Mouse (Mus musculus): ENCODE data around the gene Gpr137. TPM values are rescaled to one million over a fixed set of nuclear protein-coding genes. Genes with fewer than 3 reads are reported as not detected.
A peak's percentile ranks its signal among the peaks of the same experiment; 100 is the strongest.

Gene Gpr137
- total RNA-seq, 2 experiments from 2014 or later = 35.0 to 38.8 TPM

DNA sequence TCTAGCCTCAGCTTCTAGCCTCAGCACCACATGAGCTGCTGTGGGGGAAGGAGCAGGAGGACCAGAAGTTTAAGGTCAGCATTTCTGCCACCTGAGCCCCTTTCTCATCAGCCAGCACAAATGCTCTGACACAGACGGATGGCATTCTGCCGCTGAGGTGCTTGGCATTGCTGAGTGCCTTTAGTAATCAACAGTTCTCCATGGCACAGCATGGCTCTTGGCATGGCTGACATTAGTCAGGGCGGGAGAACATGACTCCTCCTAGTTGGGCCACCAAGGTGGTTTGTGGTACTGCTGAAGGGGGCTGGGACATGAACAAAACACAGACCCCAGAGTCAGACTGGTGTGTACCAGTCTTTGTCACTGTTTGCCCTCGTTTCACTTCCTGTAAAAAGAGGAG lies 5.9 kb upstream of the Gpr137 start:
- intact Hi-C loops (cut with DNase I) = loop anchor here (5.0 kb wide), 1 partner anchor 701 kb away; no protein-coding TSS in a partner anchor
- no peak for DNase-seq (ENCODE audit: low spot score)

DNA sequence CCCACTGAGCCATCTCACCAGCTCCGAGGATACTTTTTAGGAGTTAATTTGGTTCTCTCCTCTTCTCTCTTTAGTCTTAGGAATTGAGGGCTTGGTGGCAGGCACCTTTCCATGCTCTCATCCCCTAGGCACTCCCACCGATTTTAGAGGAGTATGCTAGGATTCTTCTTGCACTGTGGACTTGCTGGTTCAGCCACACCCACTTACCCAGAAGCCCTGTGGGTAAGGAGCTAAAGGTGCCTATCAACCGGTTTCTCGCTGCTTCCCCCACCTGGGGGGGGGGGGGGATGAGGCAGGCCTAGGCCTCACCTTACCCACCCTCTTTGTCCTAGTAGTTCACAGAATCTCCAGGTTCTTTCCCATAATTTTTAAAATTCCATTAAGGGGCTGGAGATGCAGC lies 5.5 kb upstream of the Gpr137 start:
- intact Hi-C loops (cut with DNase I) = loop anchor here (5.0 kb wide), 1 partner anchor 700 kb away; no protein-coding TSS in a partner anchor
- DNase-seq (ENCODE audit: low spot score) = no peak

DNA sequence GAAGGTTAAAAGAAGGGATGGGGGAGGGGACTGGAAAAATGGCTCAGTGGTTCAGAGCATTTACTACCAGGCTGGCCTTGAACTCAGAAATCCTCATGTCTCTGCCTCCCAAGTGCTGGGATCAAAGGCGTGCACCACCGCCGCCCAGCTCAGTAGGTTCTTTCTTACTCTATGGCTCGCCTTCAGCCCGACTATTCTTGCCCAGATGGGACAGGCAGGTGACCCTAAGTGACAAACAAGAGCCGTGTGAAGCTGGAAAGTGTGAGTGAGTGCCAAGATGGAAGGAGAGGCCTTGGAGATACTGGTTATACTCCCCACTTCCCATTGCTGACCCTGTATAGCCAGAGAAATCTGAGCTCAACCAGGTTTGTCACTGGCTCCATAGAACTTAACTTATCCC lies 1.4 kb upstream of the Gpr137 start:
- intact Hi-C loops (cut with DNase I) = no loop called here

DNA sequence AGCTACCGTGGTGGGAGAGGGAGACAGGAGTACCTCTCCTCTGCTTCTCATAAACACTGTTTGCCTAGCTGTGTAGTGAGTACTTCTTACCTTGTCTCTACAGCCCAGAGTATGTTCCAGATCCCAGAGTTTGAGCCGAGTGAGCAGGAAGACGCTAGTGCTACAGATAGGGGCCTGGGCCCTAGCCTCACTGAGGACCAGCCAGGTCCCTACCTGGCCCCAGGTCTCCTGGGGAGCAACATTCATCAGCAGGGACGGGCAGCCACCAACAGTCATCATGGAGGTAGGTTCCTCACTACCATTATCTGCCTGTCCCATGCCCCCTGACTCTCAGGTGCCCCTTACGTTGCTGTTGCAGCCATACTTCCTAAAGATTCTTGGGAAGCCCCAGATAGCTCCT lies 484 bp upstream of the Gpr137 start:
- intact Hi-C loops (cut with DNase I) = no loop called here
- no peak for DNase-seq (ENCODE audit: low spot score)

More for the DNA sequence above, 1.4 kb upstream of the Gpr137 start:
- no peak for DNase-seq (ENCODE audit: low spot score)

DNA sequence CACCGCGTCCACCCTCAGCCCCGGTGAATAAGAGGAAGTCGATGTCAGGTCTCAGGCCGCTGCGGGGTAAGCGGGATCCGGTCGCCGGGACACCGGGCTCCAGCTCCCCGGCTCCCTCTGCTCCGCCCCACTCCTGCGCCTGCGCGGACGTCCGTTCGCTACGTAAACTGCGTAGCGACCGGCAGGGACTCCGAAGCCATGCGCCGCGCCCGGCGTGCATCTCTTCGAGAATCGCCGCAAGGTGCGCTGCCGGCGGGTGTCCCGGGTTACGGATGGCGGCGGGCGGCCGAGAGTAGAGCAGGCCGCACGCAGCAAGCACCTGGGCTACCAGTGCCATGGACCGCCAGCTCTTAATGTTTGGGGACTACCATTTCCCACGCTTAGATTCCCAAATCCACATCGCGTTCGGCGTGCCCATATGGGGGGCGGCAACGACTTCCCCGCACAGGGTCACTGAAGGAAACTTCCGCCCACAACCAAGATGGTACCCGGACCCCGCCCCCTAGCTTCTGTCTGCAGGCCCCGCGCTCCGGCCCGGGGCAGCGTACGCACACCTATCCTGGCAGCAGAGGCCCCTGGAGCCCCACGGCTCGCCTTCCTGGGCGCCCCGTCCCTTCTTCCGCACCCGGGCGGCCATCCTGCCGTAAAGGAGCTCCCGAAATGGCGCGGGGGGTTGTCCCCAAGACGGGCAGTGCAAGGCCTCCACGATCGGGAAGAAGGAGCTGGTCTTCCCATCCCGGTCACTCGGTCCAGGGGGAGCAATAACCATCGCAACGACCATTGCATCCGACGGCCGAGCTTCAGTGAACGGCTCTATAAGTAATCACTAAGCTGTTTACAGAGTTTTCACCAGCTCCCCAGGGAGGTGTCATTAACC lies 670 bp downstream of the Gpr137 start, which contains the start of gene Bad:
TSS of gene Bad (plus strand) at position 490 of the 877 bp plus-strand sequence.
- intact Hi-C loops (cut with DNase I) = loop anchor here (1.0 kb wide), 1 partner anchor 10 kb away; no protein-coding TSS in a partner anchor
- peak; percentile 85 for DNase-seq (ENCODE audit: low spot score)

DNA sequence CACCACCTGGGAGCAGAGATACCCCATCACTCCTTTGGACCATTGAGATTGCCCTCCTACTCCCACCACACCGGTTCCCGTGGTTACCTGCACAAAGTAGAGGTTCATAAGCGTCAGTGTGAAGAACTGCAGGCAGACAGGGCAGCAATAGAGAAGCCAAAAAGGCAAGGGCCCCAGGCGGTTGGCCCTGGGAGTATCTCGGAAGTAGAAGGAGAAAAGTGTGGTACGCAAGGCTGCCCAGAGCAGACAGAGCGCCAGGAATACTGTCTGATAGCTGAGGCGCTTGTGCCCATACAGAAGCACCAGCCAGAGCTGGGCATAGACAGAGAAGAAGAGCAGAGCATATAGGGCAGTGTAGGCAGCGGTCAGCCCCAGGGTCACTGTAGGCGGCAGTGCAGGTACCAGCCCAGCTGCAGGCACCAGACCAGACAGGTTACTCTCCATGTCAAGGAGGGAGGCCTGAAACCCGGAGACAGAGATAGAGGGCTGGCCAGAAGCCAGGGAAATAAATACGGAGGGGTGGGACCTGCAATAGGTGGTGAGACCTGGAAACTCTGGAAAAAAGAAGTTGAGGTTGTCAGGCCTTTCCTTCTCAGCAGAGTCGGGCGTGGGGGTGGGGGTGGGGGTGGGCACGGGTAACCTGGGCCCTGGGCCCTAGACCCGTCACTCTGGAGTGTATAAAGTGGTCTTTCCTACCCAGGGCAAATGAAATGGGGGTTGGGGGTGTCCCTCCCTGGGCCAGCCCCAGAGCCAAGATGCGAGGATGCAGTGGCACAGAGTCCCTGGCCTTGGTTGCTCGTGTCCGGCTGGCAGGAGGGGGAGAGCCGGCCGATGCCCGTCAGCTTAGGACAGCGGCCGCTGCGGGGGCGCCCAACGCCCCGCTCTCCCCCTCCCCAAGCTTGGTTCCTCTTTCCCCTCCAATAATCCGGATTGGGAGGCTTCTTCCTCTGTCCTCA lies 1.6 kb downstream of the Gpr137 start:
- DNase-seq (ENCODE audit: low spot score) = no peak
- intact Hi-C loops (cut with DNase I) = loop anchor here (1.0 kb wide), 1 partner anchor 11 kb away; no protein-coding TSS in a partner anchor

DNA sequence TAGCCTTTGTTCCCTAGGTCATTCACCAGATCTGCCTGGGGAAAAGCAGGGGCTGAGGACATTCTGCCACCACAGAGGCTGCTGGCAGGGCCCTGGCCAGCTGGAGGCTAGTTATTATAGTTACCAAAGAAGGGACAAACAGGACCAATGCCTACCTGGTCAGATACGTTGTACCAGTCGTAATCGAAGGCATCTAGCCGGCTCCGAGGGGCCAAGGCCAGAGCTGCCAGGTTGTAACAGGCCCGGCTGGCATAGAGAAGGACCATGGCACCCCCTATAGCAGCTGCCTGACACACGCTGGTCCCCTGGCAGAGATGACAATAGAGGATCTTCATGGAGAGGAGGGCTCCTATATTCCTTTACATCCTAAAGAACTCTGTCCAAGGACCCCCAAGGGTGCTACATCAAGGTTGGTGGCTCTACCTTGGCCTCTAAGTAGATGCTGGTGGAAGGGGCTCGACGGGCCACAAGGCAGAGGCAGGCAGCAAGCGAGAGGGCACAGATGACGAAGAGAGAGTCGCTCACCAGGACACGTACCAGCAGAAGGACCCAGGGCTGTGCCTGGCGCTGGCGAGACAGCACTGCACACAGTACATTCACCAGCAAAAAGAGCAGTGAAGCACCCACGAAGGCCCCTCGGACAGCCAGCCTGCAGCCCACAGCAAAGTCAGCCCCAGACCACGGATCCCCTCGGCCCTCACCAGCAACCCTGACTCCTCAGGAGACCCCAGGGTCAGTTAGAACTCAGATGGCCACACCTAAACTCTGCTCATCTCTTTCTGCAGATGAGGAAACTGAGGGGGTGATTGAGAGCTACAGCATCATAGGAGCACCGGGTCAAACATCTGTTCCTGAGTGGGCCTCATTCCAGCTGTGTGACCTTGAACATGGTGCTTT lies 2.9 kb downstream of the Gpr137 start:
- no peak for DNase-seq (ENCODE audit: low spot score)
- intact Hi-C loops (cut with DNase I) = no loop called here

DNA sequence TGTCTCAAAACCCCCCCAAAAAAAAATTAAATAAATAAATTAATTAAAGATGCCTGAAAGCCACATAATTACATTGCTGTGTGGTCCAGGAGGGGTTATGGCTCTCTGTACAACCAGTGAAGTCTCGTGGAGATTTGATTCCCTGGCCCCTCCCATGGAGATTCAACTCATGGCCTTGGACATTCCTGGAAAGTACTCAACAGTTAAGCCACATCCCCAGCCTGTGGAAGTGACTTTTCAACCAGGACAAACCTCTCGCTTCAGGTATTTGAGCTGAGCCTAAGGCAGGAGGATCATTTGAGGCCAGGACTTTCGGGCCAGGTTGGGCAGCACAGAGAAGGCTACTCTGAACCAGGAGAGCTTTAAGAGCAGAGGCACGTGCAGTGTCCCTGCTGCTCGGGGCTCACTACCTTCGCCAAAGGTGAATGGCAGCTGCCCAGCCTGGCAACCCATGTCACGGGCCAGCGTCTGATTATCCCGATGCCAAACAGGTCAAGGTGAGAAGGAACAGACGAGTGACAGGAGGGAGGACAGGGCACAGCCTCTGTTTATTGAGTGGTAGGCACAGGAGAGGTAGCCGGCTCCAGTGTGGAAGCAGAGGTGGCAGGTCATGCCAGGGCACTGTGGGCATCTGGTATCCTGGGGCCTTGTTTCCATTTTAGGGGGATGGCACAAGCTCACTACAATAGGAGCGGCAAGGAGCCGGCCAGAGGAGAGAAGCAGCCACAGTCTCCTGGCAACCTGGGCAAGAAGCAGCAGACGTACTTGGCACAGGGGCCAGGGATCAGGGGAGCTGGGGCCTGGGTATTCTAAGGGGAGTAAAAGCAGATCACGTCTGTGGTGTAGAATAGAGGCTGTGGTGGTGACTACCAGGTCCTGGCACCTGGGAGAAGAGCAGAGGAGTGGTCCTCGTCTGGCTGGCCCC lies 4.5 kb downstream of the Gpr137 start:
- intact Hi-C loops (cut with DNase I) = no loop called here
- no peak for DNase-seq (ENCODE audit: low spot score)

DNA sequence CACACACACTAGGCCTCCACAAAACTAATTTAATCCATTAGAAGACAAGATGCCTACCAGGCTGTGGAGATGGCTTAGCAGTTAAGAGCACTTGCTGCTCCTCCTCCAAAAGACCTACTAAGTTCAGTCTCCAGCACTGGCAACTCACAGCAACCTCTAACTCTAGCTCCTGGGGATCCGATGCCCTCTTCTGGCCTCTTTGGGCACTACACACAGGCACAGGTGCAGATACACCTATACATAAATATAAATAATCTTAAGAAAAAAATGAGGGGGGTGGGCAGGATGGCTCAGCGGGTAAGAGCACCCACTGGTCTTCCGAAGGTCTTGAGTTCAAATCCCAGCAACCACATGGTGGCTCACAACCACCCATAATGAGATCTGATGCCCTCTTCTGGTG lies 6.0 kb downstream of the Gpr137 start:
- intact Hi-C loops (cut with DNase I) = no loop called here

DNA sequence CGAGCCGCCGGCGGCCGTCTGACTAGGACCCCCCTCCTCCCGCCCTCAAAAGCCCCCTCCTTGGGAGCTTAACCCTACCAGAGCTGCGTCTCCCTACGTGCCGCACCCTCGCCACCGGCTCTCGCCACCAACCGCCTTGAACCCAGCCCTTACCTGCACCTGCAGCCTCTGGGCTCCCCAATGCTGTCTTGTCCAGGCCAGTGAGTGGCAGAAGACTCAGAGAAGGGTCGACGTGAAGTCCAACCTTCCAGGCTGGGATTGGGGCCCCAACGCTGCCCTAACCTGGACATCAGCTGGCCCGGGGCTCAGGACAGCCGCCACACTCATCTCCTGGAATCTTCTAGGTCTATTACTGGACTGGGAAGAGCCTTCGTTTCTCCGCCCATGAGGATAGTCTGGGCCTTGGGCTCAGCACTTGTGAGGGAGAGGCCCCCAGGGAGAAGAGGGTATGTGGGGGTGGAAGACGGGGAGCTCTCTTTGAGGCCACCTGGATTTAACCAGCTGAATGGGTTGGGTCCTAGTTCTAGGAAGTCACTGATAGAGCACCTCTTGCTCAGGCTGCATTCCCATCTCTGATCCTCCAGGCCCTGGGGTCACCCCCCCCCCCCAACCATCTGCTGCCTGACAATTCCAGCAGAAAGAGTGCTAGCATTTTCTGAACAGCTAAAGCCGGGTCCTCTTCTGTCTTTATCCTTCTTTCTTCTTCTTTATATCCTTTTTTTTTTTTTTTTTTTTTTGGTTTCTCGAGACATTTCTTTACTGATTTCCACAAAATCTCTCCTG lies 7.9 kb downstream of the Gpr137 start, which contains the start of gene Kcnk4:
TSS of gene Kcnk4 (minus strand) at position 321 of the 783 bp plus-strand sequence.
- intact Hi-C loops (cut with DNase I) = no loop called here
- no peak for DNase-seq (ENCODE audit: low spot score)

More for the DNA sequence above, 6.0 kb downstream of the Gpr137 start:
- no peak for DNase-seq (ENCODE audit: low spot score)

DNA sequence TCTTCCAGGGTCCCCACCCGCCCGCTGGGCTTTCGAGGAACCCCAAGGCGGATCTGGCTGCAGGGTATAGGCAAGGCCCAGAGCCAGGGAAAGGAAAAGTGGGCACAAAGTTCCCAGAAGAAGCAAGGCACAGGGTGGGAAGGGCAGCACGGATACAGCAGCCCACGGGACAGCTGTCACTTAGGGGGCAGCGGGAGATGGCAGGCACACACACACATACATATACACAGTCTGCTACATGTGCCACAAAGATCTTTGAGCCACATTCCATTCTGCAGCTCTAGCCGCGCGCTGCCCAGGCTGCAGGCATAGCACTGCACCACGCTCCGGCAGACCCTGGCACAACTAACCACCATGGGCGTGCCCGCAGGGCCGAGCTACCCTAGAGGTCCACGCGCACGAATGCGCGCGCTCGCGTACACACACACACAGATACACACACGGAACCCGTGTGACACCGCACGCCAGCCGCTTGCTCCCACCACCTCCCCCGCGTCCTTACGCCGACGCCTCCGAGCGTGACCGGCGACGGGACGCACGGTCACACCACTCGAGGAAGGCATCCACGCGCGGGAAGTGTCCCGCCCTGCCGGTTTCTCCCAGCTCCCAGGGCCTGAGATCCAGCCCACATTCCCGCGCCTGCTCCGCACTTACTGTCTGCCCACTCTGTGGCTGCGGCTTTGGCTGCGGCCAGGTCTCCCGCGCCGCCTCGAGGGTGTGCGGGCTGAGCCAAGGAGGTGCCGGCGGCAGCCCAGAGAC lies 8.7 kb downstream of the Gpr137 start:
- intact Hi-C loops (cut with DNase I) = no loop called here
- DNase-seq (ENCODE audit: low spot score) = no peak

DNA sequence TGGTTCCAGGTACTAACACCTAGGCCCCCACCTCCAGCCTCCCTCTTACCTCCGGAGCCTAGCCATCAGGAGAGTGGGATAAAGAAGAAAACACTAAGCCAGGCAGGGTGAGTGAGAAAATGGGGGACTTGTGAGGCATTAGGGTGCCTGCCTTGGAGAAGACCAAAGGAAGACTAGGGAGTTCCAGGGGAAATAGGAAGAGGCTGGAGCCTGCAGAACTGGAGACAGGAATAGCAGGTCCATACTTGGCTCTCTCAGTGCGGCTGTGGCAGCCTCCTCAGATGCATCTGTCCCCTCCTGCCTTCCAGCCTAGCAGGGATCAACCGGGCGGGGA lies 9.2 kb downstream of the Gpr137 start:
- intact Hi-C loops (cut with DNase I) = no loop called here
- DNase-seq (ENCODE audit: low spot score) = no peak

DNA sequence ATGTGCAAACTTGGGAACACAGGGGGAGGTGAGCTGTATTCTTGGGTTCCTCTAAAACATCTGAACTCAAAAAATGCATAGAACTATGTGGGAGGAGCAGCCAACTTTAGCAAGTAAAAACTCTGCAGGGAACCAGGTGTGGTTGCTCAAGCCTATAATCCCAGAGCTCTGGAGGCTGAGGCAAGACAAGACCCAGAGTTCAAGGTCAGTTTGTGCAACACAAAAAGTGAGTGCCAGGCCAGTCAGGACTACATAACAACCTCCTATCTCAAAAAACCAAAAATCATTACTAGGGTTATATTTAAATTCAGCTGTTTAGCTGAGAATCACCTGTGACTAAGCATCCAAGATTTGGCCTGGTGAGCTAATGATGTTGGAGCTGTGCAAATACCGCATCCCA lies 10.3 kb downstream of the Gpr137 start:
- intact Hi-C loops (cut with DNase I) = no loop called here

DNA sequence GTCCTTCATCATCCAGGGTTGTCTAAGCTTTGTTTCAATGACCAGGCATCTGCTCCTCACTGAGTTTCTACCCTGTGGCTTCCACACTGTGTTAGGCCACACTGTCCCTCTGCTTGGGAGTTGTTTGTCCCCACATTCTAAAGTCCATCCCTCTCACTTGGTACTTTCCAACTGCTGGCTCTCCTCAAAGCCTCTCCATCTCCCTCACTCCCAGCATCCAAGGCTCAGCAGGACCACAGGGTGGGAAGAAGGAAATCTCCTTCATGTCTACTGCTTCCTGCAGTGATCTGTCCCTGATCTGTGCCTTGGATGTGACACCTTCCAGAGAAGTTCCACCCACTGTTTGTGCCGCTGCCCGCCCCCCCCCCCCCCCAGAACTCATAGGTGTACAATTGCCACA lies 11.3 kb downstream of the Gpr137 start:
- intact Hi-C loops (cut with DNase I) = no loop called here
- no peak for DNase-seq (ENCODE audit: low spot score)

More for the DNA sequence above, 10.3 kb downstream of the Gpr137 start:
- no peak for DNase-seq (ENCODE audit: low spot score)

DNA sequence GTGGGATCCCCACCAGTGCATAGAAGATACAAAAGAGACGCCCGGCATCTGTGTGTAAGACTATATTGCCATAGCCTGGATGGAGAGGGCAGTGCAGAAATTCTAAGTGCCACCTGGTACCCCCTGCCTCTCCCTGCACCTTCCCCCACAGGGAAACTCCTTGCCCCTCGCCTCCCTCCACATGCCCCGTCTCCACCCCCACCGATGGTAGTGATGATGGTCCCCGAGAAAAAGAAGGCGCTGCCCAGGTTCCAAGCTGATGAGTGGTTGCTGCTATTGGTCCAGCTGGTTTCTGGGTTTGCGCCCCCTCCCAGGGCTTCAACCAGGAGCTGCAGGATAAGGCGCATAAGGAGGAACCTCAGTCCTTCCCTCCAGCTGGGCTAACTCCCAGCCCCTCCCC lies 14.2 kb downstream of the Gpr137 start:
- DNase-seq (ENCODE audit: low spot score) = no peak
- intact Hi-C loops (cut with DNase I) = no loop called here

DNA sequence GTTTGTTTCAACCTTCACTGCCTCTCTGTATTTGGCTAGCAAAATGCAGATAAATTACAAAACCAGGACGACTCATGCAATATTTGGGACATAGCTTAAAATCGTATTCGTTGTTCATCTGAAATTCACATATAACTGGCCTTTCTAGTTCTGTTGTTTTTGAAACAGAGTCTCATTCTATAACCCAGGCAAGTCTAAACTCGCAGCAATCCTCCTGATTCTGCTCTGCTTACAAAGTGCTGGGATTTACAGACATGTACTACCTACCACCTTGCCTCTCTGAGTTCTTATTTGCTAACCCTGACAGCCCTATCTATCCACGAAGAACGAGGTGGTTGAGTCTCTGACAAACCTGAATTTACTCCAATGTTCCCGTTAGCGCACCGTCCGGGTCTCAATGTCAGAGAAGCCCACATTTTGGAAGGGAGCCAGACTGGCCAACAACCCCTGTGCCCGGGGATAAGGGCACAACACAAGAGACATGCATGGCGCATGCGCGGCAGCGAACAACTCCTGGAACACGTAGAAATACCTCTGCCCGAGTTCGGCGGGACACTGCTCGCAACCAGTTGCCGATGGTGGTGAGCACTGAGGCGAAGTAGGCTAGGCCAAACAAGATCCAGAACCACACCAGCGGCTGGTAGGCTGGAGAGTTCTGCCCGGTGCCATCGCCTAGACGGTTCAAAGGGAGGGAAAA lies 15.6 kb downstream of the Gpr137 start:
- intact Hi-C loops (cut with DNase I) = no loop called here
- no peak for DNase-seq (ENCODE audit: low spot score)
